Mouse (Mus musculus): ENCODE measurements around the gene Oas1g.
"Not testable (repeated sequence)": the region's sequence is repeated elsewhere in the genome, so short reads cannot be mapped to it uniquely, and the experiment has no call there.

The Oas1g gene

DNA sequence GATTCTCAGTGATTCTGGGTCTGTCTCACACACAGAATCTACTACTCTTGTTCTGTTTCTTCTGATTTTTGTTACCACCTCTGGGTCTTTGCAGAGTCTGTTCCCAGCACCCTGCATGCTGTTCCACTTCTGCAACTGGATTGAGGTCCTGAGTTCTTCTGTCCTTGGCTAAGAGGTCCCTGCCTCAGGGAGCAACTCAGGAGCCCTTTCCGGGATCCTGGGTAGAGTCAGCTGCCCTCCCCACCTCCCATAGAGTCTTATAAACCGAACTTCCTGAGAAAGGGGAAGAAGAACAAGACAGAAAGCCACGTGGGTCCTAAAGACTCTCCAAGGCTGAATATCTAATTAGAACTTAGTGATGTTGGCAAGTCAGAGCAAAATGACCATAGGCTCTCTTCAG, 3.6 kb upstream of the Oas1g start:
- no peak for DNase-seq (ENCODE audit: low read depth, low spot score)

- DNase-seq (ENCODE audit: low read depth, low spot score) = no peak
Measured at GRCm38 (mm10) chr5:120890026-120890425, 2.6 kb upstream of the Oas1g start.

DNA sequence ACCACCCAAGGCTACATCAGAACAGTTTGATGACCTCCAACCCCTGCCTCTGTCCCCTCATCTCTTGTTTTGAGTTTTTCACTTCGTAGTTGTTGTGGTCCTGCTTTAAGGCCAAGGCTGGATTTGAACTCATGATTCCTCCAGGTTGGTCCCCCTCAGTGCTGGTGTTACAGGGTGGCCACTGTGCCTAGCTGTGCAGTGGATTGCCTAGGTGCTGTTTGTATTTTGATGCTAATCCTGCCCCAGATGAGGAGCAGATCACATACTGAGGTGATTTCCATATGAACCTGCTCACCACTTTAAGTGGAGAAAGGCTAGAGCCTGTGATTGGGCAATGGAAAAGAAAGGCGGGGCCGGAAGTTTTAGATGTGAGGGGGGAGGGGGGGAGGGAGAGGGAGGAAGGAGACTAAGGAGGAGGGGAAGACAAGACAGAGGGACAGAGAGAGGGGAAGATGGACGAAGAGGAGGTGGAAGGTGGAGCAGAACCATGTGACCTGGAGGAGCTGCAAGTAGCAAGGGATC, 942 bp upstream of the Oas1g start:
- DNase-seq (ENCODE audit: low read depth, low spot score) = not testable (repeated sequence)

GRCm38 (mm10) chr5:120887831-120888230, 418 bp upstream of the Oas1g start:
- no peak for DNase-seq (ENCODE audit: low read depth, low spot score)

GRCm38 (mm10) chr5:120881681-120882080, 5.7 kb downstream of the Oas1g start:
- DNase-seq (ENCODE audit: low read depth, low spot score) = not testable (repeated sequence)

GRCm38 (mm10) chr5:120878803-120879202, 8.6 kb downstream of the Oas1g start:
- DNase-seq (ENCODE audit: low read depth, low spot score) = not testable (repeated sequence)

GRCm38 (mm10) chr5:120877407-120877806, 10.0 kb downstream of the Oas1g start:
- DNase-seq (ENCODE audit: low read depth, low spot score) = not testable (repeated sequence)

GRCm38 (mm10) chr5:120876839-120877238, 10.6 kb downstream of the Oas1g start:
- DNase-seq (ENCODE audit: low read depth, low spot score) = not testable (repeated sequence)

DNA sequence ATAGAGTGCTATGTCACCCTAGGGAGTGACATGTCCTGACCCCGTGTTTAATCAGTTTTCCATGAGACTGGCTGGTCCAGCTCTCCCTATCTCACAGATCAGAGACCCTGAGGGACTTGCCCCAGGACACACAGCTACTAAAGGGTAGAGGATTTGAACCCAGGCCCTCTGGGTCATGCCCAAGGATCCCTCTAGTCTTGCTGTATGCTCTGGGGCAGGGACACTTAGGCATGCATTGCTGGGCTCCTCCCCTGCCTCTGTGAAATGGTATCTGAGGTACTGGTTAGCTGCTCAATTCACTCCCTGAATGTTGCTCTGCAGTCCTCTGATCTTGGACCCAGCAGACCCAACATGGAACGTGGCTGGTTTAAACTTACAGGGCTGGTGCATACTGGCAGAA, 15.9 kb downstream of the Oas1g start:
- no peak for DNase-seq (ENCODE audit: low read depth, low spot score)

GRCm38 (mm10) chr5:120870782-120871181, 16.6 kb downstream of the Oas1g start:
- no peak for DNase-seq (ENCODE audit: low read depth, low spot score)

DNA sequence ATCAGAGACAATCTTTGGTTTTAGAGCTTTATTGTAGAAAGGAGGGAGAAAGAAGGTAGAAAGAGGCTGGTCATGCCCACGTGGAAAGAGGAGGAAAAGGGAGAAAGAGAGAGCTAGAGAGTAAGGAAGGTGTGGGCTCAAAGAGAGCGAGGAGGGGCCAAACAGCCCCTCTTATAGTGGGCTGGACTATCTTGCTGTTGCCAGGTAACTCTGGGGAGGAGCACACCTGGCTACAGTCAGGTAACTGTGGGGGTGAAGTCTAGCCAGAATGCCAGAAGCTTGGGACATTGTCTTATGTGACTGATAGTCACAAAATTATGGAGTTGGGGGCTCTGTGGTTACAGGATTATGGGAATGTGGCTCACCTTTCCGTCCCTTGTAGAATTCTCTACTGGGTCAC, 17.3 kb downstream of the Oas1g start:
- no peak for DNase-seq (ENCODE audit: low read depth, low spot score)

GRCm38 (mm10) chr5:120869436-120870015, 17.9 kb downstream of the Oas1g start:
- DNase-seq (ENCODE audit: low read depth, low spot score) = no peak

DNA sequence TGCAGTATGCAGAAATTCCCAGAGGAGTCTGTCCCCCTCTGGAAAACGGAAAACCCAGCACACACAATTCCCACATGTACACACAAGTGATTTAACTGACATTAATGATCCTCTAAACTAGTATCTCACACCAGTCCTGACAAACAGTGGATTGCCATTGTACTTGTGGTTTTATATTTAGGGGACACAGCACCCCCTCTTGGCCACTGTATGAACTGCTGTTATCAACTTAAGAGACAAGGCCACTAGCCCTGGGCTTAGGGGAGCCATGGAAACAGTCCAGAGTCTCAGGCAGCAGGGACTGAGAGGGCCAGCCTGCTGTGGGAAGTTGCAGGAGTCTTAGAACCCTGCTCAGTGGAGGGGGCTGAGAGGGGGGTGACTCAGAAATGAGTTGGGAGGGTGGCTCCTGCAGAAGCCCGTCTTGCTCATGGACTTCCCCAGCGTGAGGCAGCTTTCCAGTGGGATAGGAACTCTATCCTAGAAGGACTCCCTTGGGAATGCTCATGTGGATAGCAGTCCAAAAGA, 22.0 kb downstream of the Oas1g start:
- DNase-seq (ENCODE audit: low read depth, low spot score) = no peak

- DNase-seq (ENCODE audit: low read depth, low spot score) = no peak
Measured at GRCm38 (mm10) chr5:120861121-120861520, 26.3 kb downstream of the Oas1g start, which contains the start of gene Oas1h. Gene Oas1h, plus strand, starts transcription at chr5:120861421.

DNA sequence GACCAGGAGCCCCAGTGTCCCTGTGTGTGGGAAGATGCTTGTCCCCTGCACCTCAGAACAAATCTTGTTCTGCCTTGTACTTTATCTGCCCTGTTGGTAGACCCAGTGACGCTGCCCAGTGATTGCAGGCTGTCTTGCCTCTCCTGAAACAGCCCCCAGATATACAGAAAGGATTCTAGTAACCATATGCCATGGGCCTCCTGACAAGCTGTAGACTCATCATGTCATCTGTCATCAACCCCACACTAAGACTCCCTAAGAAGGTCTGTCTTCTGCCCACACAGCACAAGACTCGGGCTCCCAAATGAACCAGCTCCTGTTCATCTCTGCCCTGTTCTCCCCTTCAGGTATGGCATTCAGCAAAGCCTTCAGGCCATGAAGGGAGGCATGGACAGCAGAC, 28.2 kb downstream of the Oas1g start:
- DNase-seq (ENCODE audit: low read depth, low spot score) = no peak

GRCm38 (mm10) chr5:120849601-120850136, 37.7 kb downstream of the Oas1g start:
- DNase-seq (ENCODE audit: low read depth, low spot score) = peak; percentile 20

GRCm38 (mm10) chr5:120847067-120847466, 40.3 kb downstream of the Oas1g start, which contains the start of gene Oas1f:
Gene Oas1f, plus strand, starts transcription at chr5:120847367.
- DNase-seq (ENCODE audit: low read depth, low spot score) = no peak

GRCm38 (mm10) chr5:120844713-120845112, 42.7 kb downstream of the Oas1g start:
- no peak for DNase-seq (ENCODE audit: low read depth, low spot score)

- peak; percentile 48 for DNase-seq (ENCODE audit: low read depth, low spot score)
Measured at GRCm38 (mm10) chr5:120836731-120837585, 50.5 kb downstream of the Oas1g start.

DNA sequence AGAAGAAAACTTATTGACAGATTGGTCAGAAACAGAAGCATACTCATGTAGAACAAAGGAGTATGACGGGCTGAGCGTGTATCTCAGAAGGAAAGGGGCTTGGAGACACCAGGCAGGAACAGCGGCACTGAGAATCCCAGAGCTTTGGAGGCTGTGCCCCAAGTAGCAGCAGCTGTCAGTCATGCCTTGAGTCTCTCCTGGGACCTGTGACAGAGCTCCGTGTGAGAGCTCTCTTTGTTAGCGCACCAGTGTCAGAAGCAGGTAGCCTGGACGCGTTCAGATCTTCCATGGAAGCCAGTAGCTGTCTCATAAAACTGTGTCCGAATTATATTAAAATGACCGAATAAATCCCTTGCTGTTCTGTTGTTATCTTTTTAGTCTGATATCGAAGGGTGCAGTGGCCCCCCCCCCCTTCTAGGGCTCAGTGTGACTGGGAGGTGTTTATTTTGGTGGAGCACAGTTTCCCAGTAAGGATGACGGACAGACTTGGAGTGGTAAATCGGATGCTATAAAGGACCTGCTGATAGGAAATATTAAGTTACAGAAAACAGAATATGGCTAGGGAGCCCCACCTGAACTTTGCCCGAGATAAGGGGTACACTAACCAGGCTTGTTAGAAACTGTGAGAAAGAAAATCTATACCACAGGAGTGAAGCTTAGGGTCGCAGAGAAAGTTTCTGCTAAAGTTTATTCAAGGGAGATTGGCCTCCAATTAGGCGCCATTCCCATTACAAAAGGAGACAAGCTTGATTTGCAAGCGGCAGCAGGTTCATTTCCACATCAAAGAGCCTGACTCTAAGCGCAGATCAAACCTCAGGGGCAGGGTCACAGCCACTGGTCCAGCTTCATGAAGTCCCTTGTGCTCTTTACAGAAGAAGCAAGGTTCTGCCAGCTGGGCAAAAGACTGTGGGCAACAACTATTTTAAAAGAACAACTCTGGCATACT, 53.8 kb downstream of the Oas1g start:
- DNase-seq (ENCODE audit: low read depth, low spot score) = no peak

- DNase-seq (ENCODE audit: low read depth, low spot score) = no peak
Measured at GRCm38 (mm10) chr5:120831031-120831430, 56.4 kb downstream of the Oas1g start.
